In genomic region chr16:63277556-63277955, GRCm38 (mm10) we compare ENCODE assay signal across 19 mouse cellular contexts.
"Had no signal": no experiment of that assay in that cellular context is flagged by ENCODE, and none has a peak within 500 bp of the region (broad histone marks: within the 10 kb centered on the region; RNA-seq: fewer than 3 reads in every experiment).

No protein-coding gene starts in this region.

- H3K27me3 ChIP-seq: midbrain, embryonic 12.5 days had no signal

- H3K9ac ChIP-seq: liver, embryonic 14.5 days; liver, postnatal 0 days; lung, embryonic 14.5 days; midbrain, embryonic 12.5 days had no signal

- DNase-seq: kidney, adult 2 months; kidney, postnatal 25 days; layer of hippocampus, adult 9-11 months; liver, postnatal 0 days; lung, embryonic 14.5 days; right cerebral cortex, adult 18-20 months; right cerebral cortex, postnatal 14 days; right cerebral cortex, postnatal 4 days; thymus, postnatal 4 days had no signal

- H3K4me3 ChIP-seq: layer of hippocampus, adult 2 months; left cerebral cortex, adult 2 months; midbrain, embryonic 12.5 days; myocyte had no signal

- H3K9me3 ChIP-seq: midbrain, embryonic 12.5 days had no signal

- H3K4me2 ChIP-seq: liver, embryonic 11.5 days; lung, embryonic 14.5 days; midbrain, embryonic 12.5 days had no signal

- ATAC-seq: liver, postnatal 0 days; lung, postnatal 0 days had no signal

- H3K36me3 ChIP-seq: midbrain, embryonic 12.5 days had no signal

- H3K27ac ChIP-seq: kidney, postnatal 0 days; layer of hippocampus, adult 2 months; left cerebral cortex, adult 2 months; liver, embryonic 14.5 days; macrophage; midbrain, embryonic 12.5 days; stomach, postnatal 0 days had no signal
